Mouse (Mus musculus) cortical plate, adult 2 months (tissue): ENCODE data around the gene Rabggtb.

Experiments
- CTCF ChIP-seq: fragments of 200-500 bp; IDR thresholded peaks from 2 replicates; pipeline ENCODE4 v1.5.1; 2011; ENCODE audit warnings: mild to moderate bottlenecking, control low read depth, low read length; ENCODE audit not compliant: insufficient read depth; ENCODE audit errors: extremely low read depth
- POLR2A ChIP-seq: fragments of 200-500 bp; IDR thresholded peaks from 2 replicates; pipeline ENCODE4 v1.6.1; 2011; ENCODE audit warnings: mild to moderate bottlenecking, low read length, control low read depth; ENCODE audit not compliant: insufficient read depth; ENCODE audit errors: extremely low read depth

- TF ChIP-seq POLR2A (no peak), CTCF (no peak)
Observed at GRCm38 (mm10) chr3:153921147-153921910, 8.5 kb upstream of the Rabggtb start.
